Mouse (Mus musculus): ENCODE measurements around the gene Osbp2.

Osbp2 gene

DNA sequence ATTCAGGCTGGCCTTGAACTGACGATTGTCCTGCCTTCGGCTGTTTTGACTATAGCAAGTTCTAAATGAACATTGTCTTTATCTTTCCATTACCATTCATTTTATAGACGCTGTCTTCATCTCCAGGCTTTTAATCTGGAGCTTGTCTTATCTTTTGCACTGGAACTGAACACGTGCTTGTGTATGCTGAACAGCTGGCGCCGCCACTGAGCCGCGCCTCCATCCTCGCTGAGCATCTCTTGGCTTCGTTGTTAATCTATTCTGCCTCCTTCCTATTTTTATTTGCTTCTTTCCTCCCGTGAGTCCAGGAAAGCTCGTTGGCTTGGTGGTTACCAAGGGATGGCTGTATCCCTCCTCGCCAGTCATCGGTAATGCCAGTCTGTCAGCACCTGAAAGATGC lies 153.5 kb downstream of the Osbp2 start:
- no peak for DNase-seq (ENCODE audit: low spot score in 2 of 2)

GRCm38 (mm10) chr11:3707057-3707456 lies 156.6 kb downstream of the Osbp2 start:
- no peak for DNase-seq (ENCODE audit: low spot score in 2 of 2)

- no peak for DNase-seq (ENCODE audit: low spot score in 2 of 2)
Observed at GRCm38 (mm10) chr11:3704404-3704803, 159.3 kb downstream of the Osbp2 start.

DNA sequence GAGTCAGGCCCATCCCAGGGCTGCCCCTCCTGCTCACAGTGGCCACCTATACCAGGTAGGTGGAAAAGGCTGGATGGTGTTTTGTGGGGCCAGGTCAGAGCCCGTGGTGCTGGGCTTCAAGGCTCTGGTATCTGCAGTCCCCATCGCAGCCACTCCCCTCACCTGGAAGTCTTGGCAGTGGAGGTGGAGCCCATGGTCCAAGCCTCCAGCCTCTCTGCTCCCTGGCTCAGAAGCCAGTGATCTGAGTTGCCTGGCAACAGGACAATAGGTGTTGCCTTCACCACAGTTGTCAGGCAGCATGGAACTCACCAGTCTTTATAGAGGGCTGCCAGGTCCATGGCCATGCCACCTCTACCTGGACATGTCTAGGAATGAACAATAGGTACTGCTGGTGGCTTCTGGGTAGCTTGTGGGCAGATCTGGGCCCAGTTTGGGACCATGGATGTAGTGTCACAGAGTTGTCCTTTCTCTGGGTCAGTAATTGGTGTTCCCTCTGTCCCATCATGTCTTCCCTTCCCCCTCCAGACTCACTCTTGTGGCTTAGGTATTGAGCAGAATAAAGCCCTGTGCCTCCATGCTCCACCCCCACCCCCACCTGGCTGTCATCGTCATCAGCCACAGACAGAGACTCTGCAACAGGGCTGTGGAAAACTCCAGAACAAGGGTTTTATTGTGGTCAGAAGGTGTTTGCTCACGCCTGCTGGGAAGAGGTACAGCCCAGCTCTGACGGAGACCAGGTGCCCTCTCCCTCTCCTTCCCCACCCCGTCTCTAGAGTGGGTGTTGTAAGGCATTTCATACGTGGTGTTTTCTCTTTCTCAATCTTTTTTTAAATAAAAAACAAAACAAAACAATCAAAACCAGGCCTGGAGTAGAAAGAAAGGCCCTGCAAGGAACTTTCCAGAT lies 160.4 kb downstream of the Osbp2 start:
- no peak for DNase-seq (ENCODE audit: low spot score in 2 of 2)

DNA sequence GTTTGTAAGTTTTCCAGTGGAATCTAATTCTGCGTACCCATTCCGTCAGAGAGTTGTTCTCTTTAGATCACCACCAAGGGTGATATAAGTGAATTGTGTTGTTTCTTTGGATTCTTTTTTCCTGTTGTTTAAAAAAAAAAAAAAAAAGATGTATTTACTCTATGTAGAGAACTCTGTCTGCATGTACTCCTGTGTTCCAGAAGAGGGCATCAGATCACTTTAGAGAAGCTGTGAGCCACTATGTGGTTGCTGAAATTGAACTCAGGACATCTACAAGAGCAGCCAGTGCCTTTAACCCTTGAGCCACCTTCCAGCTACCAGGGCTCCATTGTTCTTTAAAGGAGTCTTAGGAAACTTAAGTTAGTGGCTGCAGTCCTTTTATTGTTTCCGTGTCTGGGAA lies 166.3 kb downstream of the Osbp2 start:
- no peak for DNase-seq (ENCODE audit: low spot score in 2 of 2)

DNA sequence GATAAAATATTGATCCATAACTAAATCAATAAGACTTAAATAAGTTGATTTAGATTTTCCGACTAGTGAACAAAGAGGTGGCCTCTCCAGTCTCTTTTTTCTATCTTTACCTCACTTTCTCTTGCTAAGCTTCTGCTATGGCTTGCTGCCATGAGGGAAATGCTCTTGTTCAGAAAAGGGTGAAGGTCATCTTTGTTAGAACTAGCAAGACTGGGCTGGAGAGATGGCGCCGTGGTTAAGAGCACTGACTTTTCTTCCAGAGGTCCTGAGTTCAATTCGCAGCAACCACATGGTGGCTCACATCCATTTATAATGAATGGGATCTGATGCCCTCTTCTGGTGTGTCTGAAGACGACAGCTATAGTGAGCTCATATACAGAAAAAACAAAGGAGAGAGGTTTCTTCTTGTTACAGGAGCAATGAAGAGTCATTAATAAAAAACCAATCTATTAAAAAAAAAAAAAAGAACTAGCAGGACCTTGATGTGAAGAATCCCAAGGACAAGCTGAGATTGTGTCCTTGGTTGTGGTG lies 167.6 kb downstream of the Osbp2 start:
- DNase-seq (ENCODE audit: low spot score in 2 of 2) = no peak

GRCm38 (mm10) chr11:3691746-3692145 lies 172.0 kb downstream of the Osbp2 start:
- no peak for DNase-seq (ENCODE audit: low spot score in 2 of 2)

GRCm38 (mm10) chr11:3686885-3687284 lies 176.8 kb downstream of the Osbp2 start:
- DNase-seq (ENCODE audit: low spot score in 2 of 2) = no peak

DNA sequence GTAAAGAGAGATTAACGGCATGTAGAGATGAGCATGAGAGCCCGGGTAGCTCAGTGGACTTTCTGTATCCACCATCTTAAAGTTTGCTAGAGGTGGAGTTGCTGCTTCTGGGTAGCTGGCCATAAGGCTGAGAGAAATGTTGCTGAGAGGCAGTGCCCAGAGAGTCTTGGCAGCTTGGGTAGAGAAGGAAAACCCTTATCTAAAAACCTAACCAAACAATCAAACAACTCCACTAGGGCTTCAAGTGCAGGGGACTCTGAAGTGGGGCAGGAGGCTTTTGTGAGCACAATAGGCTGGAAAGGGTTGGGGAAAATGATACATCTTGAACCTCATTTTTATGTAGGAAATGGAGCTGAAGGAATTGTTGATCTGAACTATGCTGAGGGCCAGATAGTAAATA lies 177.4 kb downstream of the Osbp2 start:
- DNase-seq (ENCODE audit: low spot score in 2 of 2) = no peak

GRCm38 (mm10) chr11:3685431-3685830 lies 178.3 kb downstream of the Osbp2 start:
- no peak for DNase-seq (ENCODE audit: low spot score in 2 of 2)

DNA sequence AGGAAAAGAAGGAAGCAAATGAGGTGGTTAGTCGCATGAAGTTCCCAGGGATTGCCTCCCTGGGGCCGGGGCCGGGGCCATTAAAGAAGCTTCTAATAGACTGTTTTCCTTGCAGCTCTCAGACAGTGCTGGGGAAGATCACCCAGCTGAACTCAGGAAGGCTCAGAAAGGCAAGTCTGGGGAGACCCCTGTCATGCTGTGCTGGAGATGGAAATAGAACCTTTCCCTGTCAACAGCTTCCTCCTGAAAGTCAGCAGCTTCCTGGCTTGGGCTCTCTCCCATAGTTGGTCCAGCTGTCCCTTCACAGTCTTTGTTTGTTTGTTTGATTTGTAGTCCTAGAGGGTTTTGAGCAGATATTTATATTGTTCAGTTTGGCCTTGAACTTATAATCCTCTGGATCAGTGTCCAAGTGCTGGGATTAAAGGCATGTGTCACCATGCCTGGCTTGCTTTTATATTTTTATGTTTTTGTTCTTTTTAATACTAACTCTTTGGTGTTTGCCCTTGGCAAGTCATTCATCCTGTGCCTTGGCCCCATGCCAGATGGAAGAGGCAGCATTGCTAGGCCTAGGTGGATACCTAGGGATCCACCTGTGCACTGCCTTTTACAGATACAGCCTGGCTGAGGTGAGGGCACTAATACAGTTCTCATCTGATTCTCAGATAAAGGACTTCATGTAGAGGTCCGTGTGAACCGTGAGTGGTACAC lies 178.8 kb downstream of the Osbp2 start:
- DNase-seq (ENCODE audit: low spot score in 2 of 2) = no peak

GRCm38 (mm10) chr11:3684232-3684631 lies 179.5 kb downstream of the Osbp2 start:
- no peak for DNase-seq (ENCODE audit: low spot score in 2 of 2)

DNA sequence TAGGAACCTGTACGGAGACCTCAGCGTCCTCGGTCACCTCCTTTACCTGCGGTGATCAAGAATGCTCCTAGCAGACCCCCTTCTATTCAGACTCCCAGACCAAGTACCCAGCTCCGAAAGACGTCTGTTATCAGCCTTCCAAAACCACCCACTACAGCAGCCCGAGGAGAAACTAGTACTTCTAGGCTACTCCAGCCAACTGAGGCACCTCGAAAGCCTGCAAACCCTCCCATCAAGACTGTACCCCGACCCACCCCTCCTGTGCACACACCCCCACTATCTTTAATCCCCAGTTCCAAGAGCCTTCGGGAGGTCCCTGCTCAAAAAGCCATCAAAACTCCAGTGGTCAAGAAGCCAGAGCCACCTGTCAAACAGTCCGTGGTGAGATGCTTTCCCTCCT lies 180.0 kb downstream of the Osbp2 start:
- DNase-seq (ENCODE audit: low spot score in 2 of 2) = no peak

GRCm38 (mm10) chr11:3679771-3680170 lies 183.9 kb downstream of the Osbp2 start:
- DNase-seq (ENCODE audit: low spot score in 2 of 2) = no peak

DNA sequence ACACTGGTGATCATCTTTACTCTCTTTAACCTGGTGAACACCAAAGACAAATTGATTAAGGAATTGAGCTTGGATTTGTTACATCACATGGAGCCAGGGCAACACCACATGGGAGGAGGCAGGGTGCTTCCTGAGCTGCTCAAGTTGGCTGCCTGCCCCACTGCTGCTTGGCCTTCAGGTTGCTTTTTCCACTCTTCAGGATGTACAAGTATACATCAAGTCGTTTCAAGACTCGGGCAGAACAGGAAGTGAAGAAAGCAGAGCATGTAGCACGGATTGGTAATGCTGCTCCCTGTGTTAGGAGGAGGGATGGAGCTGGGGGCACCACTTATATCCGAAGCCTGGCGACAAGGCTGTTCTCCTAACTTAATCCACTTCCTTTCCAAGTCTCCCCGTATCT lies 186.5 kb downstream of the Osbp2 start:
- DNase-seq (ENCODE audit: low spot score in 2 of 2) = no peak

- DNase-seq (ENCODE audit: low spot score in 2 of 2) = no peak
Observed at GRCm38 (mm10) chr11:3676423-3676822, 187.3 kb downstream of the Osbp2 start.

DNA sequence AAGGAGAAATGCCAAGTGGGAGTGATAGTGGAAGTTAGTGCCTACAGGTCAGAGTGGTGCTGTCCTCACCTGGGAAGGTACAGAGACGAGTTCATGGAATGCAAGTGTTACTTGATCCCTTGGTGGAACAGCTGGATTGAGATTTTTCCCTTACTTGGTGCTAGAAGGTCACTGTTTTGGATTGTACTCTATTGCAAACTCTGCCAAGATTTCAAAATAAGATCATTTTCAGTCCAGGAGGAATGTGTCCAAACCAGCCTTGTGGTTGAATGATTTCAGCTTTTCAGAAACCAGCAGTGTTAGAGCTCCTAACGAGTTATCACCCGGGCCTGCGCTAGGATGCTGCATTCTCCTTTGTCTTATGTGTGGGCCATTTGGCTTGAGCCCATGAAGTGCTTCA lies 189.2 kb downstream of the Osbp2 start:
- no peak for DNase-seq (ENCODE audit: low spot score in 2 of 2)

DNA sequence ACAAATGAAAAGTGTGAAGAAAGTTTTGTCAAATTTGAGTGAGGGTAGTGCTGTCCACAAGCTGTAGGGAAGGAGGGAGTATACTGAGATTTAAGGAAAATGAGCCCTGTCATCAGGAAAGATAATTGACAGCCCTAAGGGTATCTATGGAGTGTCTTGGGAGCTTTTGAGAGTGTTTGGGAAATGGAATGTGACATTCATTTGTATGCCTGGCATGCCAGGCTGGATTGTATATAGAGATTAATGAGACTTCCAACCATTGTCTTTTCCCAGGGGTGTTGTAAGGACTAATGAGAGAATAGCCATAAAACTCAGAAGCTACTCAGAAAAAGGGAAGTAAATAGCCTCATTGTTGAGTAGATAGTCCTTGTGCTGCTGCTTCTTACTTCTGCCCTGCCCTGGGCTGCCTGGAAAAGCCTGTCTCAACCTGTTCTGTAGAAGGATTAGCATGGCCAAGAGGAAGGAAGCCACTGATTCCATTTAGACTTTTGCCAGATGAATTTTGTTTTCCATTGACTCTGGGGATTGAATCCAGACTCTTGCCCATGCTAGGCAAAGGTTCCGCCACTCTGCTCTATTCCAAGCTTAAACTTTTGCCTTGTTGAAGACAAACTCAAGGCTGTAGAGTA lies 192.6 kb downstream of the Osbp2 start:
- no peak for DNase-seq (ENCODE audit: low spot score in 2 of 2)

GRCm38 (mm10) chr11:3669849-3670248 lies 193.9 kb downstream of the Osbp2 start:
- no peak for DNase-seq (ENCODE audit: low spot score in 2 of 2)

DNA sequence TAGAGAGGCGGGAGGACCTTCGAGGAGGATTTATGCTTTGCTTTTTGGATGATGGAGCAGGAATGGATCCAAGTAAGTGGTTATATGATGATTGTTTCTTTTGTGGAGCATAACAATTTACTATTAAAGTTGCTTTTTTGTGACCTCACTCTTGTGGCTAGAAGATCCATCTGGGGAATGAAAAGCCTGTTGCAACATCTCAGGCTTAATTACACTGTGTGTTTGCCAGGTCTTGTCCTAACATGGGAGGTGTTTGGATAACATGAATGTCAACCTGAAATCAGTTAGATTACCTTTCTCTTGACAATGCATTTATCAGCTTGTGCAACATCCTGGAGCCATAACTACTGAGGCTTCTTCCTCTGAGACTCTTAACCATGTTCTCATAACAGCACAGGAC lies 194.9 kb downstream of the Osbp2 start:
- DNase-seq (ENCODE audit: low spot score in 2 of 2) = no peak

GRCm38 (mm10) chr11:3667506-3667905 lies 196.2 kb downstream of the Osbp2 start:
- no peak for DNase-seq (ENCODE audit: low spot score in 2 of 2)

DNA sequence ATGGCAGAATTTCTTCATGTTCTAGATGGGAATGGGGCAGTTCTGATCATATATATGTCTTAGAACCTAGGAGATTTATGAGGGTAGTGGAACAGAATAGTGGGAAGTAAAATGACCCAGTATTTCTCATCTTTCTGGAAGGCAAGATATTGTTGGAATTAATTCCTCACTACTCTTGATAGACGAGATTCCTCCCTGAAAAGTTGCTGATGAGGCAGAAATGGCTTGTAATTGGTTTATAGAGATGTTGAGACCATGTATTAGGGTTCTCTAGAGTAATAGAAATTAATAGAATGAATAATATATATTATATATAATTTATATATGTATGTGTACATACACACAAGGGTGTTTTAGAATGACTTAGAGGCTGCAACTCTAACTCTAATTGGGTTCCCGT lies 201.7 kb downstream of the Osbp2 start:
- no peak for DNase-seq (ENCODE audit: low spot score in 2 of 2)
